Mouse (Mus musculus): ENCODE data around the gene Acox3. TPM values are rescaled to one million over a fixed set of nuclear protein-coding genes. Genes with fewer than 3 reads are reported as not detected.
"Not testable (repeated sequence)": the region's sequence is repeated elsewhere in the genome, so short reads cannot be mapped to it uniquely, and the experiment has no call there.

The Acox3 gene
- polyA plus RNA-seq, 1 experiment from 2014 or later = 18.5 TPM

DNA sequence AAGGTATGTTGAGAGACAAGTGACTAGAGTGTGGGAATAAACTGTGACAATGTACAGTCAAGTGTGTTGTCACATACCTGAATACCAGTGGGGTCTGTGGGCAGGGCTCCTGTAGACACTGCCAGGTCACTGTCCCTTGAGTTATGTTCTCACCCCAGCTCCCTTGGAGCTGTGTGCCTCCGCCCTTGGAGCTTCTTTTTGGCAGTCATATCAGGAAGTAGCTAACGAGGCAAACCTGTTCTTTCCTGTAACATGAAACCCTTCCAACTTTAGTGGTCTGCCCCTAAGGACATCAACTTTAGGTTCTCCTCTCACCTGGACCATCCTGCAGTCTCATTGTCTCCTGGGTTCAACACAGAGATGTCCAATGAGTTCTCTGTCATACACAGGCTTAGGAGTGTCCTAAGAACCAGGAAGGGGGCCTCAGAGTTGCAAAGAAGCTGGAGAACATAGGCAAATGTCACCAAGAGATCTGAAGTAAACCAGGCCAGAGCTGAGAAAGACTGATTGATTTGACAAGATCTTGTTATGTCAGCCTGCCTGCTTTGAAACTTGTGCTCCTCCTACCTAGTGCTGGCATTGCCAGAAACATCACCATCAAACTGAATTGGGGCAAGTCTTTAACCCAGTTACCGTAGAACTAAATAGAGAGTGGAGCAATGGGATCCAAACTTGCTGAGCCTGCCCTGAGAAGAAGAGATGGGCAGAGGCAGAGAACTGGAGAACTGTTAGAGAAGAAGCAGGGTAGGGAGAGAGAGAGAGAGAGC is 2.5 kb upstream of the Acox3 start:
- no peak overlapping the region for H3K27ac ChIP-seq (replicated peaks)
- no peaks in the 10 kb centered on the region for H3K36me3 ChIP-seq
- no peak overlapping the region for H3K9ac ChIP-seq
- 55% methylated on average over 3 of the region's 3 CpGs for WGBS
- peaks cover 20% of the 10 kb centered on the region; the same call in 1 of the 2 replicates for H3K27me3 ChIP-seq
- no peak for ATAC-seq (ENCODE audit: low read depth)
- peaks cover 32% of the 10 kb centered on the region for H3K4me1 ChIP-seq (replicated peaks)
- no peaks in the 10 kb centered on the region for H3K9me3 ChIP-seq
- H3K4me2 ChIP-seq = no peak overlapping the region
- no peak overlapping the region for H3K4me3 ChIP-seq

DNA sequence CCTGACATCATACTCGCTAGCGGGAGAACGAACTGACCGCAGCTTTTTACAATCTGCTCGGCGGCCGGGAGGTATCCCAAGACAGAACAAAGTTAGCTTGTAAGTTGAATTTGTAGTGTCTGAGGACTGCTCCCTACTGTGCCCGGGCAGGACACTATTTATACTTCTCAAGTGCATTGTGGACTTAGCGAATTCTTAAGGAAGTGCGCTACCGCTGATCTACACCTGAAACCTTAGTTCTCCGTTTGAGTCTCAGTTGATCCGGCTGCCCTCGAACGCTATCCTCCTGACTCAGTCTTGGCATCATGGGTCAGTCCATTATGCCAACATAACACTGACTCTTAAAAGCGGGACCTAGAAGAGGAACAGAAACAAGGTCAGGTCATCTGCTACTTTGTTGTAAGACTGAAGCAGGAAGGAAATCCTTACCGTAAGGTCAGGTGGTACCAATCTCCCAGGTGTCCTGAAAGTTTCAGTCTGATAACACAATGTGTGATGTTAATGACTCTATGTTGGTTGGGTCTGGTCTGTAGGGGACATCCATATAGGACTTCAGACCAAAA is 462 bp downstream of the Acox3 start:
- Histone ChIP-seq H3K4me3 (peak overlapping the region; percentile 57), H3K27me3 (peaks cover 18% of the 10 kb centered on the region; the same call in 1 of the 2 replicates), H3K27ac (replicated peaks) (peak overlapping the region; percentile 70), H3K4me2 (peak overlapping the region; percentile 81), H3K9me3 (no peaks in the 10 kb centered on the region), H3K36me3 (peaks cover 9% of the 10 kb centered on the region), H3K9ac (peak overlapping the region; percentile 71), H3K4me1 (replicated peaks) (peaks cover 30% of the 10 kb centered on the region)
- peak; percentile 20; the same call in 1 of the 2 replicates for ATAC-seq (ENCODE audit: low read depth)
- 6% methylated on average over 17 of the region's 17 CpGs for WGBS

DNA sequence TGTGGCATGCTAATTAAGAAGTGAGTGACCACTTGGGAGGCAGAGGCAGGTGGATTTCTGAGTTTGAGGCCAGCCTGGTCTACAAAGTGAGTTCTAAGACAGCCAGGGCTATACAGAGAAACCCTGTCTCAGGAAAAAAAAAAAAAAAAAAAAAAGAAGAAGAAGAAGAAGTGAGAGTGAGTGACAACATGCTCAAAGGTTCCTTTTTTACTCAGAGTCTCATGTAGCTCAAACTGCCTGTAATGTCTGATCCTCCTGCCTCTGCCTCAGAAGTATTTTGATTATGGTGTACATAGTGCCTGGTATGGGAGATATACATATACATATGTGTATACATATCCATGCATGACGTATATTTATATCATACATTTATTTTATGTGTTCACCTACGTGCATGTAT is 1.4 kb downstream of the Acox3 start:
- WGBS = 87% methylated on average over 2 of the region's 2 CpGs
- not testable (repeated sequence) for H3K4me3 ChIP-seq; H3K27ac ChIP-seq (replicated peaks); H3K9me3 ChIP-seq; ATAC-seq (ENCODE audit: low read depth); H3K9ac ChIP-seq; H3K27me3 ChIP-seq
- H3K36me3 ChIP-seq = peaks cover 18% of the 10 kb centered on the region
- H3K4me2 ChIP-seq = peak overlapping the region; percentile 81; the same call in 1 of the 2 replicates
- peaks cover 30% of the 10 kb centered on the region for H3K4me1 ChIP-seq (replicated peaks)

DNA sequence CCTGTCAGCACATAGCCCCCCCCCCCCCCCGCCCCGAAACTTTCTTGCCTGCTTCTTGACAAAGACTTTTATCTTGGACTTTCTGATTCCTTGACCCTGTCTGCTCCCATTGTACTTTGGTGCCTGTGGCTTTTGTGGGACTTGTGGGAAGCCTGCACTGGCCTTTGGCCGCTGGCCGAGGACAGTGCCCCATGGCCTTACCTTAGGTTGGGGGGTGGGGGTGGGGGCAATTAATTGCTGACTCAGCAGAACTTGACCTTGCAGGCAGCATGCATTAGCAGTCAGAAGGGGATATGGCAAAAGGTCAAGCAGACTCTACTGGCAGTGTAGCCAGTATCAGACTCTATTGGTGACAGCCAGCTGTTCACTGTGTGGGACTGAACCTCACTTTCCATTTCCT is 8.7 kb downstream of the Acox3 start:
- H3K36me3 ChIP-seq = peaks cover 79% of the 10 kb centered on the region
- H3K4me3 ChIP-seq = no peak overlapping the region
- peaks cover 4% of the 10 kb centered on the region; the same call in 1 of the 2 replicates for H3K9me3 ChIP-seq
- H3K27me3 ChIP-seq = no peaks in the 10 kb centered on the region
- WGBS = 93% methylated on average over 4 of the region's 4 CpGs
- H3K4me1 ChIP-seq (replicated peaks) = no peaks in the 10 kb centered on the region
- no peak overlapping the region for H3K4me2 ChIP-seq
- no peak overlapping the region for H3K27ac ChIP-seq (replicated peaks)
- H3K9ac ChIP-seq = no peak overlapping the region
- ATAC-seq (ENCODE audit: low read depth) = no peak

DNA sequence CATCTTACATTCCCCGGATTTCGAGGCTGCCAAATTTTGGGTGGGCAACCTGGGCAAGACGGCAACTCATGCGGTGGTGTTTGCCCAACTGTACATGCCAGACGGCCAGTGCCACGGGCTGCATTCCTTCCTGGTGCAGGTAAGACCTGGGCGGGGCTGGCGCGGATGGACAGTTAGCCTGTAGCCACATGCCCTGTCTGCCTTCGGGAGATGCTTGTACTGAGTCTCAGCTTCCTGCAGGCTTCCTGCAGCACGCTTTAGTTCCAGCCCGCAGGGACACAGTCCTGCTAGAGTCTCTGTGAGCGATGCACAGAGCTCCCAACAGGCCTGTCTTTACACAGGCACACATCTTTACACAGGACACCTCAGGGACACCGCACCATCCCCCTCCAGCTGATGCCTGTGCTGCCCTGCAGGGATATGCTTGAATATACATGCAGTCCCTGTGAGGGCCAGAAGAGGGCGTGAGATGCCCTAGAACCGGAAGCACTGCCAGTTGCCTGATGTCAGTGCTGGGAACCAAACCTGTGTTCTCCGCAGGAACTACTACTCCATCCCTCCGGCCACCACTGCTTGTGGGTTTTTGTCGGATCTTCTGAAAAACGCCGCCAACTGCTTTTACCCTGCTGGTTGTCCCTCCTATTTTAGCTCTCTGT is 9.4 kb downstream of the Acox3 start:
- Histone ChIP-seq H3K4me2 (no peak overlapping the region), H3K9ac (no peak overlapping the region), H3K4me3 (no peak overlapping the region), H3K36me3 (peaks cover 80% of the 10 kb centered on the region), H3K4me1 (replicated peaks) (no peaks in the 10 kb centered on the region), H3K27ac (replicated peaks) (no peak overlapping the region), H3K9me3 (peaks cover 4% of the 10 kb centered on the region; the same call in 1 of the 2 replicates), H3K27me3 (no peaks in the 10 kb centered on the region)
- 85% methylated on average over 21 of the region's 21 CpGs for WGBS
- ATAC-seq (ENCODE audit: low read depth) = no peak

DNA sequence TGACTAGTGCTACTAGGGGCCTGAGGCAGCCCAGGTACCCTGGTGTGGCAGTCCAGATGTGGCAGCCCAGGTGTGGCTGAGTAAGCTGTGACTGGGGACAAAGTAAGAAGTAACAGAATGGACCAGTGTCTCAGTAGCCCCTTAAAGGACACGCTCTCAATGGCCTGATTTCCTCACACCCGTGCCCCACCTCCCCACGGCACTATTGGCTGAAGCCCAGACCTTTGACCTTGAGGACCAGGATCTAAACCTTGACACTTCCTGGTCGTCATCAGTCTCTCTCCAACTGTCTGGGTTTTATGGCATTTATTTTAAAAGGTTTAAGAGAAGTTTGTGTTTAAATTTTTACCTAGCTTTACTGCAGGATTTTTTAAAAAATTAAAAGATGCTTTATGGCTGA is 10.0 kb downstream of the Acox3 start:
- H3K9me3 ChIP-seq = peaks cover 4% of the 10 kb centered on the region; the same call in 1 of the 2 replicates
- peaks cover 82% of the 10 kb centered on the region for H3K36me3 ChIP-seq
- no peaks in the 10 kb centered on the region for H3K27me3 ChIP-seq
- H3K4me2 ChIP-seq = no peak overlapping the region
- no peak overlapping the region for H3K9ac ChIP-seq
- no peak overlapping the region for H3K4me3 ChIP-seq
- H3K4me1 ChIP-seq (replicated peaks) = no peaks in the 10 kb centered on the region
- 78% methylated on average over 4 of the region's 4 CpGs for WGBS
- no peak for ATAC-seq (ENCODE audit: low read depth)
- H3K27ac ChIP-seq (replicated peaks) = no peak overlapping the region

DNA sequence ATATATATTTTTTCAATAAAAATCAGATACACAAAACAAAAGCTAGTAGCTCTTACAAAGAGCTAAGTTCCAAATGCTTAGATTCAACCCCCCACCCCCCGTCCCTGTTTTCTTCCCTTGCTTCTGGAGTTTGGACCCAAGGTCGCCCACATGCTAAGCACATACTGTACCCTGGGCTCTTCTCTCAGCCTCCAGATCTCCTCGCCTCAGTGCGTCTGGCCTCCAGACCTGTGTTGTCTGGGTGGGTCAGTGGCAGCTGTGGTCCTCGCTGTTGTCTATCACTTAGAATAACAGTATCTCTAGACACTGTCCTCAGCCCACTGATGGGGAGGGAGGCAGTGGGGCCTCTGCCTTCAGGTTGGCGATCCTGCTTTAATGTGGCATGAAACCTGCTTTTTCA is 10.4 kb downstream of the Acox3 start:
- peaks cover 4% of the 10 kb centered on the region; the same call in 1 of the 2 replicates for H3K9me3 ChIP-seq
- peaks cover 82% of the 10 kb centered on the region for H3K36me3 ChIP-seq
- no peak overlapping the region for H3K27ac ChIP-seq (replicated peaks)
- 89% methylated on average over 6 of the region's 6 CpGs for WGBS
- H3K27me3 ChIP-seq = no peaks in the 10 kb centered on the region
- no peak overlapping the region for H3K4me3 ChIP-seq
- ATAC-seq (ENCODE audit: low read depth) = no peak
- H3K9ac ChIP-seq = no peak overlapping the region
- H3K4me2 ChIP-seq = no peak overlapping the region
- no peaks in the 10 kb centered on the region for H3K4me1 ChIP-seq (replicated peaks)

DNA sequence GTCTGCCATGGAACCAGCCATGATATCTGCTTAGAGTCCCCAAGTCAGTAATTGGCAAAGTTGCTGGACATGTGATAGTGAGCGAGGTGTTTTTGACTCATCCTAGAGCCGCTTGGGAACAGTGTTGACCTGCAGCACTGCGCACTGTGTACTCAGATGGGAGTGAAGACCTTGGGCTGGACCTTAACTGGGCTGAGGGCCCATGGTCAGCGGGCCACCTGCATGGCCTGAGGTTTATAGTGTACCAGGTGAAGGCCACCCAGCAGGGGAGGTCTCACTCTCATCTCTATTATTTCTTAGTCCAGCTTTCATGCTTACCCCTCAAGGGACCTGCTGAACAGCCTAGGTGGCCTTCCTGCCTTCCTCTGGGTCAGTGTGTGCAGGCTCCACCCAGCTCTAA is 11.9 kb downstream of the Acox3 start:
- Histone ChIP-seq H3K9me3 (peaks cover 4% of the 10 kb centered on the region; the same call in 1 of the 2 replicates), H3K36me3 (peaks cover 81% of the 10 kb centered on the region), H3K4me2 (no peak overlapping the region), H3K27ac (replicated peaks) (no peak overlapping the region), H3K4me3 (no peak overlapping the region), H3K4me1 (replicated peaks) (no peaks in the 10 kb centered on the region), H3K27me3 (no peaks in the 10 kb centered on the region), H3K9ac (no peak overlapping the region)
- no peak for ATAC-seq (ENCODE audit: low read depth)
- 94% methylated on average over 4 of the region's 4 CpGs for WGBS

DNA sequence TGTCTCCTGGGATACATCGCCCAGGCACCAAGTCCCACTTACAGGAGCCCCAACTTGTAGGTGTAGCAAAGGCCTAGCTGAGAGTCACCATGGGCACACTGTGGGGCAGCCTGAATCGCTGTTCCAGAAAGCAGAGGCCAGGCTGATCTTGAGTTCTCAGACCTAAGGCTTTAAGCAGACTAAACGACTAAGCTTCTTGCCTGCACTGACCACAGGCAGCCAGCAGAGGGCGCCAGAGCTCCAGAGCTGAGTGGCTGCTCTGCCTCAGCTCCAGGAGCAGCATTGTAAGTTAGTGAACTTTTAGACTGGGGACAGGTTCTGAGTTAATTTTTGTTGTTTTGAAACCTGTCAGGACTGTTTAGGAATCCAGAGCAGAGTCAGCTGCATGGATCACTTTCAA is 12.9 kb downstream of the Acox3 start:
- H3K4me2 ChIP-seq = no peak overlapping the region
- H3K27me3 ChIP-seq = no peaks in the 10 kb centered on the region
- H3K9ac ChIP-seq = no peak overlapping the region
- H3K4me1 ChIP-seq (replicated peaks) = no peaks in the 10 kb centered on the region
- ATAC-seq (ENCODE audit: low read depth) = 0 out of 2 replicates have a peak, but pooled peaks have one; percentile 43
- H3K27ac ChIP-seq (replicated peaks) = no peak overlapping the region
- H3K4me3 ChIP-seq = no peak overlapping the region
- no peaks in the 10 kb centered on the region for H3K9me3 ChIP-seq
- peaks cover 81% of the 10 kb centered on the region for H3K36me3 ChIP-seq
- WGBS = 19% methylated on average over 4 of the region's 4 CpGs

DNA sequence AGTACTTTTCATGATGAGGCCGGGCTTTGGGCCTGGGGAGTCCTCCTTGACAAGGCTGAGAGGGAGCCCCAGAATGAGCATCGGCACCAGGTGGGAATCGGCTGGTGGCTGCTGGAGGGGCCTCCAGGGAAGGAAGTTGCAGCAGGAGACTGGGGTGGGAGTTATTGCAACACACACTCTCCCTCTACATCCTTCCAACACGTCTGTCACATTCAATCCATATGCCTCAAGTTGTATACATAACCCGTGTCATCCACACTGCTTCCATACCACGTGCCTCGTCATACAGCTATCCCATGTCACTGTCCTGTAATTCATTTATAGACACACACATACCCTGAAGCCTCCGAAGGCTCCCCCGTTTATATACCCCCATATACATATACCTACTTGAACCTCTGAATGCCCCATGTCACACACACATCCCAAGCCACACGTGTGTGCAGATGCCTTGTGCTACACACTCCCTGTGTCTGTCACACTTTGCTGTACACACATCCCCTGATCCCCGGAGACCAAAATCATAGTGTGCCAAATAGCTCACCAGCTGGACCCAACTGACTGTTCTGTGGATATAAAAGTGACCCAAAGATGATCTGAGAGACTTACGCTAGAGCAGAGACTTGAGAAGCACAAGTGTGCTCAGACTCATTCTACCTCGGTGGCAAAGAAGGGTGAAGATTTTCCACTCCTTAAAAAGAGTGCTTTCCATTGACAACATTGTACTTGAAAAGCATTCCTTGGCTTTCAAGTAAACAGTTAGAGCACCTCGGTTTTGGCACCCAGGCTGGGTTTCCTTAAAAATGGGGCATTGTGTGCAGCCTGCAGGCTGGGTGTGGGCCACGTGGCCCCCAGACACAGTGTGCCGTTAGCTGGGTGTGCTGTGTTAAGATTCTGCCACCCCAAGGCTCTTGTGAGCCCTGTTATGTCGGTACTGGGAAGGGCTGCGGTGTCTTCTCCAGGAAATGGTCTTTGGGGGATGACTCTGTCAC is 13.6 kb downstream of the Acox3 start:
- H3K4me1 ChIP-seq (replicated peaks) = no peaks in the 10 kb centered on the region
- peaks cover 79% of the 10 kb centered on the region for H3K36me3 ChIP-seq
- no peak overlapping the region for H3K4me3 ChIP-seq
- H3K4me2 ChIP-seq = no peak overlapping the region
- WGBS = 87% methylated on average over 18 of the region's 18 CpGs
- H3K9ac ChIP-seq = no peak overlapping the region
- H3K27me3 ChIP-seq = no peaks in the 10 kb centered on the region
- ATAC-seq (ENCODE audit: low read depth) = no peak
- H3K9me3 ChIP-seq = no peaks in the 10 kb centered on the region
- no peak overlapping the region for H3K27ac ChIP-seq (replicated peaks)

DNA sequence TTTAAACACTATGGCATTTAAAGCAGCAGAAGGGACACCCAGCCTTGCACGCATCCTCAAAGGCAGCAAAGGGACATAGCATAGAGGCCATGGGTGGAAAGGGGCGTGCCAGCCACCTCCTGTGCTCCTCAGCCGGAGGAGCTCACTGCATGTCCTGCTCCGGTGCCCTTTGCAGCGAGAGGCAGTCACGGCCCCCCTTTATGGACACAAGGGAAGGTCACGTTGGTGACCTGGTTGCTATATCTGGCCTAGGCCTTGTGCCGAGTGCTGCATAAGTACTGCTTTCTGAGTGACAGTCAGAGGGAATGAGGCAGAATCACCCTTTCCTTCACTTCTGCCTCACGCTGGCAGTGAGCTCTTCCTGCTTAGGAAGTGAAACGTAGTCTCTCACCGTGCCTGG is 17.4 kb downstream of the Acox3 start:
- ATAC-seq (ENCODE audit: low read depth) = no peak
- peaks cover 82% of the 10 kb centered on the region for H3K36me3 ChIP-seq

More for the DNA sequence above, 17.4 kb downstream of the Acox3 start:
- Histone ChIP-seq H3K27me3 (no peaks in the 10 kb centered on the region), H3K4me1 (replicated peaks) (no peaks in the 10 kb centered on the region), H3K9me3 (no peaks in the 10 kb centered on the region), H3K9ac (no peak overlapping the region), H3K4me3 (no peak overlapping the region), H3K27ac (replicated peaks) (no peak overlapping the region), H3K4me2 (no peak overlapping the region)
- 79% methylated on average over 11 of the region's 11 CpGs for WGBS

Data from neural tube, embryonic 13.5 days (tissue).